ENCODE assay signal across 8 mouse cellular contexts in genomic region chr13:90886568-90886983, GRCm38 (mm10). TPM values are rescaled to one million over a fixed set of nuclear protein-coding genes. Genes with fewer than 3 reads are reported as not detected.
DNase-seq lines count a peak whose midpoint lies in the region; ATAC-seq lines count a peak whose summit lies in the region.

No protein-coding gene starts in this region.

- no peak overlapping the region for H3K9ac ChIP-seq in hindbrain, embryonic 12.5 days

- no peak overlapping the region for H3K27ac ChIP-seq in hindbrain, embryonic 12.5 days

- peaks cover 6% of the 10 kb centered on the region; the same call in 1 of the 2 replicates for H3K4me1 ChIP-seq in hindbrain, embryonic 12.5 days

- no peaks in the 10 kb centered on the region for H3K9me3 ChIP-seq in hindbrain, embryonic 12.5 days (replicated peaks)

- H3K27me3 ChIP-seq in hindbrain, embryonic 12.5 days = 0 out of 2 replicates have a peak, but pooled peaks cover 3% of the 10 kb centered on the region

- peak; percentile 71 for ATAC-seq in hindbrain, embryonic 12.5 days (ENCODE audit: low FRiP score)

- peak overlapping the region; percentile 26 for H3K4me3 ChIP-seq in hindbrain, embryonic 12.5 days

- no peaks in the 10 kb centered on the region for H3K36me3 ChIP-seq in hindbrain, embryonic 12.5 days

- peak; percentile 75 for DNase-seq in R1 (ENCODE audit: low read depth, low spot score)
- peak; percentile 84 to 88 for DNase-seq in cerebellum, postnatal 10 days
- peak; percentile 55 to 92 for DNase-seq in frontal cortex, adult 2 months (ENCODE audit: extremely low spot score in 1 of 2, low spot score in 1 of 2)
- DNase-seq in layer of hippocampus, postnatal 10 days (ENCODE audit: low spot score in 2 of 2) = peak; percentile 84
- peak; percentile 72 for DNase-seq in lung, postnatal 14 days
- peak; percentile 86 for DNase-seq in retina, embryonic 14.5 days (ENCODE audit: low spot score)
- peak; percentile 28 for DNase-seq in urinary bladder, adult 2 months (ENCODE audit: low spot score)

- 1% methylated on average over 18 of the region's 18 CpGs for WGBS in hindbrain, embryonic 12.5 days

- peak overlapping the region; percentile 51 for H3K4me2 ChIP-seq in hindbrain, embryonic 12.5 days (replicated peaks)

RNA-seq across cellular contexts. Expression of gene Atp6ap1l, which starts 18.6 kb away (rescaled TPM):
- 42.7 and 48.7 TPM in 2 replicates for polyA plus RNA-seq in frontal cortex, adult 2 months (2012; rRNA removed)
- polyA plus RNA-seq in hindbrain, embryonic 12.5 days (2016; fragmentation: Nextera tagmentation; extraction: Ambion mirVana) = 0.36 and 0.45 TPM in 2 replicates
- total RNA-seq in layer of hippocampus, postnatal 10 days (2021) = 1 to 10 TPM; 2.2 to 2.6 TPM
- polyA plus RNA-seq in urinary bladder, adult 2 months (2012; rRNA removed) = 0.19 TPM in 2 replicates

RNA-seq across cellular contexts. Expression of gene Rps23, which starts 36.2 kb away (rescaled TPM):
- polyA plus RNA-seq in frontal cortex, adult 2 months (2012; rRNA removed) = 646 and 659 TPM in 2 replicates
- polyA plus RNA-seq in hindbrain, embryonic 12.5 days (2016; fragmentation: Nextera tagmentation; extraction: Ambion mirVana) = 178 and 201 TPM in 2 replicates
- 100 to 1,000 TPM; 241 to 323 TPM for total RNA-seq in layer of hippocampus, postnatal 10 days (2021)
- polyA plus RNA-seq in urinary bladder, adult 2 months (2012; rRNA removed) = 1,364 and 1,528 TPM in 2 replicates

Comparison
In these comparisons a context has a peak if more than half of its experiments do, and no peak if none do; other contexts are left out.
1. DNase-seq: peak in every context shown above with its lines; median percentile 86 in cerebellum, postnatal 10 days; 86 in retina, embryonic 14.5 days; 84 in layer of hippocampus, postnatal 10 days; 75 in R1; 74 in frontal cortex, adult 2 months; 72 in lung, postnatal 14 days; 28 in urinary bladder, adult 2 months.
2. RNA of gene Atp6ap1l, which starts 18.6 kb away (polyA plus RNA-seq): 42.7 to 48.7 TPM in frontal cortex, adult 2 months; 0.36 to 0.45 TPM in hindbrain, embryonic 12.5 days and 0.19 TPM in urinary bladder, adult 2 months; every median in the first group is over 10 times any median in the second.